Mouse (Mus musculus) left cerebral cortex, postnatal 25 days (tissue): ENCODE results near the gene Olfm2. TPM values are rescaled to one million over a fixed set of nuclear protein-coding genes. Genes with fewer than 3 reads are reported as not detected.
"Not testable (repeated sequence)": the region's sequence is repeated elsewhere in the genome, so short reads cannot be mapped to it uniquely, and the experiment has no call there.

ENCODE experiments used
- DNase-seq, 2 experiments: peaks; one replicate each; pipeline ENCODE4 v3.0.0; 2022; ENCODE audit warnings: low spot score in 2 of 2, mixed read lengths in 1 of 2
- intact Hi-C: fragments of 180-260 bp; cut with DNase I; formaldehyde crosslinking; loops from one replicate; pipeline ENCODE4 v1.15.1; 2025
- total RNA-seq, 2 experiments: library from RNA; stranded (reverse); gene quantifications; 2 replicates each; pipeline ENCODE4 v1.2.3; 2021

Gene Olfm2
- total RNA-seq, 2 experiments from 2014 or later = 171 to 195 TPM

DNA sequence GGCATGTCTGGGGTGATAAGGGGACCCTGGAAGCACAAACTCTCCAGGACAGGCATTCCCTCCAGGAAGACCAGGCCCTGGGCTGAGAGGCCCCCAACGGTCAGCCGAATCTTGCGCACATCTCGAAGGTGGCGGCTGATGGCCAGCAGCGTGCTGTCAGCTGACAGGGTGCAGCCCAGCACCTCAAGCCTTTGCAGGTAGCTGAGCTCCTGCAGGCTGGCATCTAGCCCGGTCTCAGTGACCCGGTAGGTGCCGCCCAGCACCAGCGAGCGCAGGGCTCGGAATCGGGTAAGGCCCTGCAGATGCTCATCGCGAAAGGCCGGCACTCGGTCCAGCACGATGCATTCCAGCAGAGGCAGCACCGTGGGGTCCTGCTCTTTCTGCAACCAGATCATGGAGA is 107.6 kb downstream of the Olfm2 start:
- intact Hi-C loops = no loop called here
- DNase-seq = no peak

DNA sequence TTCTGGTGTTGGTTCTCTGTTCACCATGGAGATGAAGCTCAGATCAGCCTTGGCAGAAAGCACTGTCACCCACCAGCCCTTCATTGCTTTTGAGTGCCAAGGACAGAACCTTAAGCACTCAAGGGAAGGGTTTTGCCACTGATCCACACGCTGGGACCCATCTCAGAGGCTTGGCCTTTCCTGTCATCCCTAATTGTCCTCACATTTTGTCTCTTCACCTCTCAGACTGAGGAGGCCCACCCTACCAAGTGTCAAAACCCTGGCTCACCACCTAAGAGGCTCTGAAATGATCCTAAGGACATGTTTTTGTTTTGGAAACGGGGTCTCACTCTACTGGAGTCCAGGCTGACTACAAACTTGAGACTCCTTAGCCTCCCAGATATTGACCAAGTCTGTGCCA is 109.4 kb downstream of the Olfm2 start:
- intact Hi-C loops = no loop called here
- no peak for DNase-seq

DNA sequence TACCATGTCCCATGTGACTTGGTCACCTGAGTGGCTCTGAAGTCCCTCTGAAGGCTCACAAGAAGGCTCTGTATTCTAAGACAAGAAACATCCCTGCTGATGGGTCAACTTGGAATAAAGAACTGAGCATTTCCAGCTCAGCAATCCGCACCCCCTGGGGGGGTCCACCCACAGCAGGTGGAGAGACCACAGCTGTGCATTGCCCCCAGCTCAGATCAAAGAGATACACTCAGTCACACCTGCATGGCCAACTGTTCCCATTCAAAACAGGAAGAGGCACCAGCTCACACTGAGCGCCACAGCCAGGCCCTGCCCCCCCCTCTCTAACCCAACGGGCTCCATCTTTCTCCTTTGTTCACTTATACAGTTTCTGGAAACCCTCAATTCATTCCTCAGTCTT is 109.9 kb downstream of the Olfm2 start:
- no peak for DNase-seq
- intact Hi-C loops = no loop called here

DNA sequence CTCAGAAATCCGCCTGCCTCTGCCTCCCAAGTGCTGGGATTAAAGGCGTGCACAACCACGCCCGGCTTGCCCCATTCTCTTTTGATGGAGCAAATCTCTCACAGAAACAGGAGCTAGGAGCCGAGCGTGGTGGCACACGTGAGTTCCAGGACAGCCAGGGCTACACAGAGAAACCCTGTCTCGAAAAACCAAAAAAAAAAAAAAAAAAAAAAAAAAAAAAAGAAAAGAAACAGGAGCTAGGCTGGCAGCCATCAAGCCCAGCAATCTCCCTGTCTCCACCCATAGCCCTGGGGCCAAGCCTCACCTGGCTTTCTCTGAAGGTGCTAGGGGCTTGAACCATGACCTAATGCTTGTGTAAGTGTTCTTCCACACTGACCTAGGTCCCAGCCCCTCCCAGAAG is 110.5 kb downstream of the Olfm2 start:
- DNase-seq, intact Hi-C loops: not testable (repeated sequence)

DNA sequence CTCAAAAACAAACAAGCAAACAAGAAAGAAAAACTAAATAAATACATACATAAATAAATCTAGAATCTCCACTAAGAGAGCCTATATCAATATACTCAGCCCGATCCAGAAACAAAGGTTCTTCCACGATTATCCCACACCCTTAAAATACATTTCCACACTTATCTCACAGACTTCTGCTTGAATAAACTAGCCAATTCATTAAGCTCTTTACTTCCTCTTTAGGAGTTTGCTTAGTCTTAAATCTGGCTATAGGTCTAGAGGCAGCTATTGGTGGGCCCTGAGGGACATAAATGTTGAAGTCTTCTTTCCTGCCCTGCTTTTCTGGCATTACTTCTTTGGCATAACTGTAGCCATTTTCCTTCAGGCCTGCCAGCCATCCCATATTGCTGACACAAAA is 114.8 kb downstream of the Olfm2 start:
- DNase-seq = no peak
- intact Hi-C loops = no loop called here

Other genes starting within 250 kb of the Olfm2 start
- 10 to 100 TPM; 43.6 to 47.8 TPM for gene Zfp266, start 224.9 kb downstream of the Olfm2 start, total RNA-seq
- gene Zfp846, start 165.1 kb downstream of the Olfm2 start, total RNA-seq = 10 to 100 TPM; 17.3 to 23.3 TPM
- 100 to 1,000 TPM; 320 to 340 TPM for gene Ubl5, start 103.5 kb downstream of the Olfm2 start, total RNA-seq
- gene Fbxl12, start 101.6 kb downstream of the Olfm2 start, total RNA-seq = 10 to 100 TPM; 18.4 to 19.0 TPM
- 10 to 100 TPM; 42.8 to 47.4 TPM for gene Pin1, start 94.3 kb downstream of the Olfm2 start, total RNA-seq
- 1 to 10 TPM; 1.5 to 1.8 TPM for gene Col5a3, start 68.7 kb upstream of the Olfm2 start, total RNA-seq
- not detected for gene Rdh8, start 72.2 kb upstream of the Olfm2 start, total RNA-seq
- gene A230050P20Rik, start 122.3 kb upstream of the Olfm2 start, total RNA-seq = 10 to 100 TPM; 60.1 to 69.1 TPM
- 10 to 100 TPM in 1 of 2 experiments, 1 to 10 TPM in 1; 9.0 to 10.2 TPM for gene Angptl6, start 133.4 kb upstream of the Olfm2 start, total RNA-seq
- 10 to 100 TPM; 19.9 to 21.1 TPM for gene Ppan, start 141.8 kb upstream of the Olfm2 start, total RNA-seq
- 100 to 1,000 TPM; 113 to 123 TPM for gene Eif3g, start 152.3 kb upstream of the Olfm2 start, total RNA-seq
- 10 to 100 TPM; 40.0 to 42.9 TPM for gene Dnmt1, start 213.5 kb upstream of the Olfm2 start, total RNA-seq
- 1 to 10 TPM; 2.2 to 2.8 TPM for gene S1pr2, start 230.4 kb upstream of the Olfm2 start, total RNA-seq